In genomic region chr19:46198891-46199290, GRCm38 (mm10) we compare ENCODE assay signal across 20 mouse cellular contexts. TPM values are rescaled to one million over a fixed set of nuclear protein-coding genes. Genes with fewer than 3 reads are reported as not detected.
A peak's percentile ranks its signal among the peaks of the same experiment; 100 is the strongest.
DNase-seq lines count a peak whose midpoint lies in the region; ATAC-seq and TF ChIP-seq lines count a peak whose summit lies in the region.
"Had no signal": no experiment of that assay in that cellular context is flagged by ENCODE, and none has a peak within 500 bp of the region (broad histone marks: within the 10 kb centered on the region; RNA-seq: fewer than 3 reads in every experiment).

No protein-coding gene starts in this region.

- peaks cover 18% of the 10 kb centered on the region; the same call in 1 of the 2 replicates for H3K4me1 ChIP-seq in kidney, adult 2 months (ENCODE audit: control insufficient read depth, insufficient read depth, low read length)
- no peaks in the 10 kb centered on the region for H3K4me1 ChIP-seq in kidney, embryonic 16.5 days (ENCODE audit: insufficient read depth, low read length)
- peaks cover 23% of the 10 kb centered on the region for H3K4me1 ChIP-seq in heart, embryonic 10.5 days
- H3K4me1 ChIP-seq: embryonic facial prominence, embryonic 12.5 days; neural tube, embryonic 15.5 days had no signal

- H3K4me2 ChIP-seq in kidney, embryonic 16.5 days (replicated peaks; ENCODE audit: low read depth, low read length) = no peak overlapping the region
- H3K4me2 ChIP-seq: embryonic facial prominence, embryonic 12.5 days; heart, embryonic 13.5 days; neural tube, embryonic 15.5 days had no signal

- no peak overlapping the region for H3K9ac ChIP-seq in kidney, embryonic 16.5 days (replicated peaks; ENCODE audit: low read length)
- H3K9ac ChIP-seq: embryonic facial prominence, embryonic 12.5 days; heart, embryonic 13.5 days; liver, embryonic 14.5 days; neural tube, embryonic 15.5 days had no signal

- WGBS in kidney, adult 2 months = 71% methylated on average over 5 of the region's 5 CpGs
- 90% methylated on average over 5 of the region's 5 CpGs for WGBS in kidney, embryonic 16.5 days
- WGBS in heart, embryonic 10.5 days = 85% methylated on average over 5 of the region's 5 CpGs

- H3K9me3 ChIP-seq in kidney, embryonic 16.5 days (ENCODE audit: low read length) = no peaks in the 10 kb centered on the region
- H3K9me3 ChIP-seq in heart, embryonic 10.5 days = no peaks in the 10 kb centered on the region
- H3K9me3 ChIP-seq: embryonic facial prominence, embryonic 12.5 days; heart, embryonic 13.5 days; neural tube, embryonic 15.5 days had no signal

- intact Hi-C loops in left cerebral cortex, adult 2 months (cut with DNase I) = no loop called here

- H3K36me3 ChIP-seq in kidney, adult 2 months (ENCODE audit: control insufficient read depth, insufficient read depth, low read length) = no peaks in the 10 kb centered on the region
- H3K36me3 ChIP-seq in kidney, embryonic 16.5 days (ENCODE audit: insufficient read depth, low read length) = no peaks in the 10 kb centered on the region
- H3K36me3 ChIP-seq in heart, embryonic 10.5 days = no peaks in the 10 kb centered on the region
- H3K36me3 ChIP-seq: embryonic facial prominence, embryonic 12.5 days had no signal

- DNase-seq in kidney, adult 2 months = peak; percentile 82
- DNase-seq in 416B (ENCODE audit: low read depth) = peak; percentile 58
- peak; percentile 74 for DNase-seq in Muller cell, postnatal 12 days (ENCODE audit: inconsistent ontology term)
- DNase-seq in kidney, postnatal 36 days = peak; percentile 37 to 45
- no peak for DNase-seq in gastrocnemius, postnatal 25 days
- no peak for DNase-seq in heart, embryonic 10.5 days (ENCODE audit: low spot score)
- DNase-seq in left cerebral cortex, adult 2 months (ENCODE audit: extremely low spot score in 1 of 2, low spot score in 2 of 2) = no peak
- DNase-seq: B cell, adult 2 months; cerebellum, adult 11-12 months; heart, postnatal 4 days; left cerebral cortex, postnatal 4 days; lung, postnatal 10 days; right cerebral cortex, postnatal 4 days had no signal

- no peak for ATAC-seq in kidney, embryonic 16.5 days (ENCODE audit: low FRiP score, low TSS enrichment)

- peak overlapping the region; percentile 86; the same call in 1 of the 2 replicates for H3K27ac ChIP-seq in kidney, adult 2 months (ENCODE audit: insufficient read depth, low read depth, low read length)
- no peak overlapping the region for H3K27ac ChIP-seq in kidney, embryonic 16.5 days (ENCODE audit: low read length)
- H3K27ac ChIP-seq in heart, embryonic 10.5 days = no peak overlapping the region
- no peak overlapping the region for H3K27ac ChIP-seq in left cerebral cortex, adult 2 months
- H3K27ac ChIP-seq: embryonic facial prominence, embryonic 12.5 days; heart, embryonic 13.5 days; liver, embryonic 14.5 days; neural tube, embryonic 15.5 days had no signal

- H3K27me3 ChIP-seq in kidney, adult 2 months (replicated peaks; ENCODE audit: control insufficient read depth, insufficient read depth, low read length) = no peaks in the 10 kb centered on the region
- H3K27me3 ChIP-seq in kidney, embryonic 16.5 days (ENCODE audit: insufficient read depth, low read length) = no peaks in the 10 kb centered on the region
- no peaks in the 10 kb centered on the region for H3K27me3 ChIP-seq in heart, embryonic 10.5 days (ENCODE audit: insufficient read depth, poor library complexity, severe bottlenecking)
- H3K27me3 ChIP-seq: embryonic facial prominence, embryonic 12.5 days; heart, embryonic 13.5 days; neural tube, embryonic 15.5 days had no signal

- no peak for TF ChIP-seq CTCF in kidney, adult 2 months (conservative IDR thresholded peaks at IDR 0.05; ENCODE audit: insufficient read depth, insufficient read length, low read depth, low read length)
- no peak for TF ChIP-seq CTCF in left cerebral cortex, adult 2 months (IDR thresholded peaks at IDR 0.05)

- no peak for TF ChIP-seq POLR2A in kidney, adult 2 months (IDR thresholded peaks at IDR 0.05; ENCODE audit: low read depth, low read length)

- no peak overlapping the region for H3K4me3 ChIP-seq in kidney, adult 2 months (ENCODE audit: insufficient read depth, low read depth, low read length)
- H3K4me3 ChIP-seq in kidney, embryonic 16.5 days (ENCODE audit: low read length) = no peak overlapping the region
- no peak overlapping the region for H3K4me3 ChIP-seq in heart, embryonic 10.5 days
- no peak overlapping the region for H3K4me3 ChIP-seq in left cerebral cortex, adult 2 months
- H3K4me3 ChIP-seq: embryonic facial prominence, embryonic 12.5 days; heart, embryonic 13.5 days; neural tube, embryonic 15.5 days had no signal

RNA-seq across cellular contexts. Expression of gene Gbf1, which starts 46.6 kb away (rescaled TPM):
- polyA plus RNA-seq in kidney, adult 2 months (2012; rRNA removed) = 60.8 and 64.7 TPM in 2 replicates
- 40.5 and 43.0 TPM in 2 replicates for polyA plus RNA-seq in kidney, embryonic 16.5 days (2015; fragmentation: Nextera tagmentation; extraction: Ambion mirVana)
- 10 to 100 TPM; 47.4 to 48.3 TPM for total RNA-seq in gastrocnemius, postnatal 25 days (2021)
- polyA plus RNA-seq in heart, embryonic 10.5 days (2016; fragmentation: Nextera tagmentation; extraction: Ambion mirVana) = 50.0 and 50.8 TPM in 2 replicates
- 10 to 100 TPM; 90.1 to 95.4 TPM for total RNA-seq in left cerebral cortex, adult 2 months (2021)

RNA-seq across cellular contexts. Expression of gene Pitx3, which starts 50.8 kb away (rescaled TPM):
- 0.05 TPM in 1 of 2 replicates, not detected in the other for polyA plus RNA-seq in kidney, adult 2 months (2012; rRNA removed)
- polyA plus RNA-seq in kidney, embryonic 16.5 days (2015; fragmentation: Nextera tagmentation; extraction: Ambion mirVana) = 0.26 TPM in 1 of 2 replicates, not detected in the other
- total RNA-seq in gastrocnemius, postnatal 25 days (2021) = 10 to 100 TPM in 1 of 2 experiments, 1 to 10 TPM in 1; 9.9 to 12.7 TPM
- 0.87 and 0.89 TPM in 2 replicates for polyA plus RNA-seq in heart, embryonic 10.5 days (2016; fragmentation: Nextera tagmentation; extraction: Ambion mirVana)
- not detected for total RNA-seq in left cerebral cortex, adult 2 months (2021)
- total RNA-seq: heart, postnatal 4 days; layer of hippocampus, postnatal 25 days; left cerebral cortex, postnatal 4 days had no signal
- polyA plus RNA-seq: intestine, embryonic 14.5 days; liver, embryonic 14.5 days had no signal

Comparison
In these comparisons a context has a peak if more than half of its experiments do, and no peak if none do; other contexts are left out.
1. DNase-seq: peak in kidney, adult 2 months (single experiment), 416B (single experiment), Muller cell, postnatal 12 days (single experiment) and kidney, postnatal 36 days (2 of 2); none in gastrocnemius, postnatal 25 days (single experiment), heart, embryonic 10.5 days (single experiment) and left cerebral cortex, adult 2 months (0 of 2).